Mouse (Mus musculus): ENCODE data around the gene Gm15155.
"Not testable (repeated sequence)": the region's sequence is repeated elsewhere in the genome, so short reads cannot be mapped to it uniquely, and the experiment has no call there.

Gm15155 gene

GRCm38 (mm10) chrX:156155776-156156175 is 531.2 kb downstream of the Gm15155 start:
- DNase-seq (ENCODE audit: low spot score): no peak

GRCm38 (mm10) chrX:156171587-156171986 is 547.0 kb downstream of the Gm15155 start:
- no peak for DNase-seq (ENCODE audit: low spot score)

- DNase-seq (ENCODE audit: low spot score): not testable (repeated sequence)
Observed at GRCm38 (mm10) chrX:156303806-156304205, 679.3 kb downstream of the Gm15155 start.
